ENCODE assay signal across 25 mouse cellular contexts in genomic region chr17:31760465-31760864, GRCm38 (mm10).
"Had no signal": no experiment of that assay in that cellular context is flagged by ENCODE, and none has a peak within 500 bp of the region (broad histone marks: within the 10 kb centered on the region; RNA-seq: fewer than 3 reads in every experiment).

No protein-coding gene starts in this region.

- H3K4me1 ChIP-seq: hindbrain, embryonic 10.5 days; hindbrain, embryonic 12.5 days; limb, embryonic 13.5 days; limb, embryonic 15.5 days; liver, embryonic 12.5 days had no signal

- ATAC-seq: hindbrain, embryonic 16.5 days; inflammation-experienced regulatory T-cells, adult 6 months; intestine, embryonic 16.5 days; liver, embryonic 12.5 days had no signal

- H3K27me3 ChIP-seq: heart, embryonic 12.5 days; hindbrain, embryonic 12.5 days; limb, embryonic 13.5 days; limb, embryonic 15.5 days; liver, embryonic 12.5 days had no signal

- H3K4me2 ChIP-seq: heart, embryonic 12.5 days; hindbrain, embryonic 12.5 days; hindbrain, embryonic 14.5 days; limb, embryonic 13.5 days; limb, embryonic 15.5 days; liver, embryonic 12.5 days had no signal

- H3K9ac ChIP-seq: heart, embryonic 12.5 days; hindbrain, embryonic 12.5 days; hindbrain, embryonic 14.5 days; limb, embryonic 13.5 days; limb, embryonic 15.5 days; liver, embryonic 12.5 days had no signal

- H3K36me3 ChIP-seq: heart, embryonic 10.5 days; heart, embryonic 12.5 days; hindbrain, embryonic 10.5 days; hindbrain, embryonic 12.5 days; limb, embryonic 13.5 days; limb, embryonic 15.5 days; liver, embryonic 12.5 days had no signal

- H3K9me3 ChIP-seq: heart, embryonic 10.5 days; limb, embryonic 15.5 days; liver, embryonic 12.5 days had no signal

- H3K4me3 ChIP-seq: gastrocnemius, adult 2 months; heart, adult 2 months; heart, embryonic 10.5 days; heart, embryonic 12.5 days; hindbrain, embryonic 10.5 days; hindbrain, embryonic 12.5 days; limb, embryonic 13.5 days; limb, embryonic 15.5 days; liver, embryonic 12.5 days had no signal

- H3K27ac ChIP-seq: gastrocnemius, adult 2 months; heart, adult 2 months; heart, embryonic 10.5 days; hindbrain, embryonic 10.5 days; hindbrain, embryonic 12.5 days; hindbrain, embryonic 14.5 days; limb, embryonic 13.5 days; limb, embryonic 15.5 days; liver, embryonic 12.5 days had no signal

- DNase-seq: gastrocnemius, adult 2 months; gastrocnemius, postnatal 10 days; gastrocnemius, postnatal 25 days; heart, adult 11 months; heart, adult 2 months; heart, postnatal 10 days; heart, postnatal 4 days; kidney, adult 18-20 months; kidney, adult 8-10 months; kidney, postnatal 10 days; kidney, postnatal 25 days; layer of hippocampus, adult 9-11 months; layer of hippocampus, postnatal 36 days; left cerebral cortex, postnatal 4 days had no signal
